Mouse (Mus musculus) embryo, embryonic 11.5 days (tissue): Measurements from ENCODE around the gene D5Ertd579e.

Experiments used
- DNase-seq: peaks from one replicate; pipeline ENCODE4 v3.0.0-alpha.2; 2012; ENCODE audit warnings: low read depth, low spot score

The D5Ertd579e gene

DNA sequence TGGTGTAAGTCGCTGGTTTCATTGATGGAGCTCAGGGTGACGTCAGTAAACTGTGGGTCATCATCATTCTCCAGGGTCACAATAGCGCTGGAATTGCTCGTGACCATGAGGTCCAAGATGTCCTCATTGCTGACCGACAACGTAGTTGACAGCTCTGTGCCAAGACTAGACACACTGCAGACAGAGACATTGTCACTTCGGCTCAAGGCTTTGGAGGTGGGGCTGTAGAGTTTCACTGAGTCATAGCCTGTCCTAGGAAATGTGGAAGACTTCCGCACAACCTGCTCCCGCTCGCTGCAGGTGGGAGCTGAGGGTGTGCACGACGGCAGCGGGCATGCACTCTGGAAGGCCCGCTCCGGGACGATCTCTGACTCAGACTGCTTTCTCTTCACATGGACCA, 124.5 kb downstream of the D5Ertd579e start:
- no peak for DNase-seq

DNA sequence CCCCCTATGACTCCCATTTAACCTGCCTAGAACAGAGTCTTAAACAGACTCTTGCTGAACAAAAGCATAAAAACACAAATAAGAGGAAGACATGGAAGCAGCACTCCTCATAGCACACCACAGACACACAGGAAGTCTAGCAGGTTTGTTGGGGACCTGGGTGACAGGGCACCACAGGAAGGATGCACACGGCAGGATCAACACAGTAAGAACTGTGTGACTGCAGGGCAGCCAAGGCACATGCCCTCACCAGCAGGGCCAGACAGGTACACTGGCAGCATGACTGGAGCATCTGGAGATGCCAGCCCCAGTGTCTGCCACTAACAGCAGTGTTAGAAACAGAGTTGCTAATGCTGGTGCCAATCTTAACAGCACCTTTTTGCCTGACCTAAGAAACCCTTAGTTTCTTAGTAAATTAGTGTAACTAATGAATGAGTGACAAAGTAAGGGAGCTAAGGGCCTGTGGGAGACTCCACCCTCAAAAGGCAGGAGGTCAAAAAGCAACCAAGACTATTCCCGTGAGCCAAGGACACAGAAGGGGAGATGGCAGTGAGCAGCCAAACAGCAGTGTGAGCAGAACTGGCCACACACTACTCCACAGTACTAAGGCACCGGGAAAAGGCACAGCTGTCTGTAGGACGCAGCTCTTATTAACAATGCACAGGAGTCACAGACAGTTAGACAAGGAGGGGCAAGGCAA, 125.1 kb downstream of the D5Ertd579e start:
- no peak for DNase-seq

DNA sequence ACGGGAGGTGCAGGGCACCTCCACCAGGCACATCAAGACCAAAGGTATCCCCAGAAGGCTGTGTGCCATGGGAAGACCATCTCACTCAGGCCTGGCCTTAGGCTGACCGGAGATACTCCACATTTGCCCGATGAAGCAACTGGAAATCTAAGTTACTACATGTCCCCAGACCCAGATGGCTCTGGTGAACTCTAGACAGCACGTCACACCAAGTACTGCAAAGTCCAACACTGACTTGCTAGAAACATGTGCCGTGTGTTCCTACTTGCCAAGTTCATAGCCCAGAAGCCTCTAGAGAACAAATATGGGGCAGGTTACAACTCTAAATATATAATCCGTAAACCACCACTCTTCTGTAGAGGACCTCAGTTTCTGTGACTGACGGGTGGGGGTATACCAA, 125.7 kb downstream of the D5Ertd579e start:
- DNase-seq, result no peak

DNA sequence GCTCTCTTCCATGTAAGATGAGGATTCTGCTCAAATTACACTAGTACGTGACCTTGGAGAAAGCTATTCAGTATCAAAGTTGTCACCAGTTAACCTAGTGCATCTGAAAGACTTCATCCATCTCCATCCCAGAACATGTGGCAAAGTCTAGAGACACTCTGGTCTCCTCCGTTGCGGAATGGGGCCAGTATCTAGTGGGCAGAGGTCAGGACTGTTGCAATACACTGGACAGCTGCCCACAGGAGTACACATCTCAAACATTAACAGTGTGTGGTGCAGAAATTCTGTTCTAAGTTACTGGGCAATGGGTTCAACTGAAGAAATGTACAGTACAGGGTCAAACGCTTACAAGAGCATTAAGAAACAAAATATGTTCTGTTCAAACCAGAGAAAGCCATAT, 127.7 kb downstream of the D5Ertd579e start:
- DNase-seq, result no peak

DNA sequence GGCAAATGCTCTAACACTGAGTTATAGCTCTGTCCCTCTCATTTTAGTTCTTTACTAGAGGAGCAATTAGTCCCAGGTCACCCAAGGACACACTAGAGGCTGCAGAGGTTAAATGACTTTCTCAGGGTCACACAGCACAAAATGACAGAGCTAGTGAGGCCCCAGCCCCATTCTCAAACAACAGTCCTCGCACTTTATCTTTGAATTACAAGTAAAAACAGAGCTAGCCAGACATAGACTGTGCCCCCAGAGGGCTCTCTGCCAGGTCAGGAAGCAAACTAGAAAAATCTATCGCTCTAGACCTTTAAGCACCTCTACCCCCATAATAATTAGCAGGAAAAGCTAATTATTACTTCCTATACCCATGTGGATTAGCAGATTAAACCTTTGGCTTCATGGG, 128.2 kb downstream of the D5Ertd579e start:
- no peak for DNase-seq

DNA sequence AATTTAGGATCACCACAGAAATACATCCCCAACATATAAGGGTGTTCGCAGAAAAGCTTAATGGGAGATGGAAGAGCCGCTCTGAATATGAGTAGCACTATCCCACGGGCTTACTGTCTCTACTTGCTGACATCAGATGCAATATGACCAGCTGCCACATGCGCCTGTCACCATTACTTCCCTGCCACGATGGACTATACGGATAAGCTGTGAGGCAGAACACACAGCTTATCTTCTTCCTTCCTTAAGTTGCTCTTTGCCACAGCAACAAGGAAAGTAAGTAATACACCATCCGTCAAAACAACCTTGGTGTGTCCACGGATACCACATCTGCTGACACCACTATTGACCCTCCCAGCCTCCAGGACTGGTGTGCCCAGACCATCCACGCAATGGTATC, 131.3 kb downstream of the D5Ertd579e start:
- DNase-seq, result no peak

DNA sequence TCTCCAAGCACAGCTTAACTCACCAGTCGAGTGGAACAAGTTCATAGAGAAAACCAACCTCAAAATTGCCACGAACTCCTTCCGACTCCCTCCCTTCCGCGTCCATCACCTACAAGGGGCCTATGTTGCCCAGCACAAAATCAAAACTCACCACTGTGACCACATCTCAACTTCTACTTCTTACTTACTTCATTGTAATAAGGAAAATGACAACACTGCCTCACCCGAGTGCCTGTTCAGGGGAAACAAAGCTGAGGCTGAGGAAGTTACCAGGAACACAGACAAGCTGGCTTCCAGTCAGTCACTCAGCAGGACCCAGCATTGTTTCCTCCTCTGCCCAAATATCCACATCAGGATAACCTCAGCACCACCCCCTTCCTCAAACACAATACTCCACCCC, 132.1 kb downstream of the D5Ertd579e start:
- DNase-seq, result no peak

DNA sequence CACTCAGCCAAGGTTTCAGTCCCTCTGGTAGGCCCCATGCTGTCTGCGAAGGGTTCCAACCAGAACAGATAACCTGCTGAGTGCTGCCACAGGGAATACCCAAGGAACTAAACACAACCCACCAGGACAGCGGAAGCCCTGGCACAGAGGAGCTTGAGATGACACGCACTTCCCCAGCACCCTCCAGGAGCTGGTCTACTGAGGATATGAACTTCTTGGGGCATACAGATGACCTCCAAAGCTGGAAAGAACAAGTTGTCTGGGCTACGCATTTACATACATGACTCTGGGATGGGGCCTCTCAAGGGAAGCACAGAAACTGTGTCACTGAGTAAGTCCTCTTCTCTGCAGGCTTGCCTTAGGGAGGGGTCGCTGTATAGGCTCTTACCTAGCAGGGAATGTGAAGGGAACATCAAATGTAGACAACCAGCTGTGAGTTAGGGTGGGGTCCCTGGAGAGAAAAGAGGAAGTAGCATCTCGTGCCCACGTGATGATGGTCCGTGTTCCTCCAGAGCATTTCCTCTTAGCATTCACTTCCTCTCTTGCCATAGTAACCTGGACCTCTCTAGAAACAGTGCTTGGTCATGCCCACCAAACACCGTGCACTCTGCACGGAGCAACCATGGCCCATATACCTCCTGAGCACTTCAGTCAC, 132.9 kb downstream of the D5Ertd579e start:
- DNase-seq, result no peak

DNA sequence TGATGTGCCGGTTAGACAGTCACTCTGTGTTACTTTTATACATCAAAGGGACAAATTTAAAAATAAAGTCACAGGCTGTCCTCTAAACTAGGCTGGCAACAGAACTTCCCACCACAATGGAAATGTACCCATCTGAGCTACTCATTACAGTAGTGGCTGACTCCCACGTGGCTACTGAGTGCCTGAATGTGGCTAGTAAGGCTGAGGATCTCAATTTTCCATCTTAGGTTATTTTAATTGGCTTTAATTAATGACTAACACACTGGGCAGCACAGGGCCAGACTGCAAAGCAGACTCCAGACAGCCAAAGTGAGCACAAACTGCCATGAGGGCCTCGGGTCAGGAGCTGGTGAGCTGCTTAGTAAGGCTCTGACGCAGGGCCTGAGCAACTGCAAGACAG, 134.3 kb downstream of the D5Ertd579e start:
- DNase-seq, result no peak

DNA sequence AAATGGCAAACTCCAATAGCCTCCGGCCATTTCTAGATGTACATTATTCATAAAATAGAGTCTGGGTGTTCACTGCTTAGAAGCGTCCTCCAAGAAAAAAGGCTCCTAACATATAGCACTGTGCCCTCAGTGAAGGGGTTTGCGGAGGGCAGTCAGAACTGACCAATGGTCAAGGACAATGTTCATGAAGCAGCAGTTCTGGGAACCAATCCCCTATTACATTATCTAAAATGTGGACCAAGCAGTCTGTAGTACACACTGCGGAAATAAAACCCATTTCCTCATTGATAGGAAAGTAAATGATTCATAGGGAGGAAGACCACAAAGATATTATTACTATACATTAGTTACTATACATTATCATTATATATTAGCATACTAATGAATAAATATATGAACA, 135.3 kb downstream of the D5Ertd579e start:
- no peak for DNase-seq

DNA sequence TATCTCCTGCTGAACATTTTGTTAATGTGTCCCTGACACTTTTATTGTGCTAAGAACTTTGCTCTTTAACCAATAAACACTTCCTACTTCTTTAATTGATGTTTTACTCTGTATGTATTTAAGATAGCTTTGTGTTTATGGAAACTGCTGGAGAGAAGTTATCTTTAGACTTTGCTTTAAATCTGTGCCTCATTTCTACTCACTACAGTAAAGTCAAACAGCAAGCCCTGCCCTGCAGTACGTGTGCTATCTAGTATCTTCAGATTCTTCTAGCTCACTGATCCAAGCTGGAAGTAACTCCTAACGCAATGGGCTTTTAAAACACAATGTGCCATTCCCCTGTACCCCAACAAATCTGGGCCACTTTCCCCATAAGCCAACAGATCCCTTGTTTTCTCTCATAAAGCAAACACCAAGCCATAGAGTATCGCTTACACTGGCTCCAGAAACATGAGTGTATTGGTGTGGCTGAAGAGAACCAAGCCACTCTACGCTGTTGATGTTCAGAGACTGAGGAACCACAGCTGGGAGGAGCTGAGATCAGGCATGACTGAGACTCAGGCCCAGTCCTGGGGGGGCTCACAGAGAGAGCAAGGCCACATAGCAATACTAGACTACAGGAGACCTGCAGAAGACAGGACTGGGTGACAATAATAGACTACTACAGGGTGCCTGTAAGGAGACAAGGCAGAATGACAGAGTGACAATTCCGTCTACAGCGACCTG, 136.2 kb downstream of the D5Ertd579e start:
- no peak for DNase-seq

DNA sequence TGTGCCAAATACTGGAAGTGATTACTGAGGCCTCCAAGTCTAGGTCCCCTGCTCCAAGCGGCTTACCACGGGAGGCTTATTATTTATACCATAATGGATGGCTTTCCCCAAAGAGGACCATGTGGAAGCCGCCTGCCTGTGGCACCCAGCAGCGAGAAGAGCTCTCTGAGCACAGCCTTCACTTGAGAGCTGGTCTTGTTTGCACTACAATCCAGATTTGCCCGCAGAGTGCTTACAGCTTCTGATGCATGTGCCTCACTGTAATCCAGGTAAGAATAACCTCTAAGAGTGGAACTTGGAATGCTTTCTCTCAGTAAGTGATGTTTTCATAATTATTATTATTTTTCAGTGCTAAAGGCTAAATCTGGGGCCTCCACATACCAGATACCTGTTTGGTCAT, 136.7 kb downstream of the D5Ertd579e start:
- no peak for DNase-seq

DNA sequence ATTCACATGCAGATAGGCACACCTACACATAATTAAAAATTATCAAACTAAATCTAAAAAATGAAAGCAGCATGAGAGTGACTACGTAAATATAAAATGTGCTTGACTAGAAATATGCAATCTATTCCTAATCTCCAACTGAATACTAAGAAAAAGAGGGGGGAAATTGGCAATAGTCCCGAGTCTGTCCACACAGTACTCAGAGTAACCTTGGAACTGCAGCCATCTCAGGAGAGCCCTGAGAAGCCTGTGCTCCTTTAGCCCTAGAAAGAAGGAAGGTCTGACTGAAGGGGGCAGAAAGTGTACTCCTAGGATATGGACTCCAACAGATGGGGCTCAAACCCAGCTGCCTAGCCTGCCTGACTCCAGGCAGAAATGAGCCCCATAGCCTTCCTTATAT, 137.3 kb downstream of the D5Ertd579e start:
- no peak for DNase-seq

DNA sequence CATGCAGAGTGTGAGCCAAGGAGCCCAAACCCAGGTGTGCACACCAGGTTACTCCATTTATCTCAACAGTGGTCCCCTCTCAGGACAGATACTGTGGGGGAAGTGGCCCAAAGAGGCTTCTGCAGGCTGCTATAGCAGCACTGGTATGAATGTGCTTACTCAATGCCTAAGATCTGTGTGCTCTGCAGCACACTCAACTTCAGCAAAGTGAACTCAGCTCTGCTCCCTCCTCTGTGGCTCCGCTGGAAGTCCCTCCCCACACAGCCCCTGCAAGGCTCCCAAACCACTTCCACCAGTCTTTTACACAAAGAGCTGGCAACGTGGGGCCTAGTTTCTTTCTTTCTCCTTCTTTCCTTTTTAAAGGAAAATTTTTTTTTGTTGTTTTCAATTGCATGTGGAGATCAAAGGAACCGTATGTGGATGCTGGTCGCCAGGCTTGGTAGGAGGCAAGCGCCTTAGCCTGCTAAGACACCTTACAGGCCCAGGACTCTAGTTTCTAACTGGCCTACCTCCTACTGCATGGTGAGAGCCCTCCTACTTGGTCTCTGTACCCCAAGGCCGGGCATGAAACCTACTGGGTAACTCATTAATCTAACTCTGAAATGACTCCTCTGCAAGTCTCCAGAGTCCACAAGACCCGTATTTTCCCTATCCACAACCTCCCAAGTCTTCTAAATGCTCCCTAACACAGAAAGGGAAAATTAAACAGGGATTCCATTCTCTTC, 138.1 kb downstream of the D5Ertd579e start:
- no peak for DNase-seq

DNA sequence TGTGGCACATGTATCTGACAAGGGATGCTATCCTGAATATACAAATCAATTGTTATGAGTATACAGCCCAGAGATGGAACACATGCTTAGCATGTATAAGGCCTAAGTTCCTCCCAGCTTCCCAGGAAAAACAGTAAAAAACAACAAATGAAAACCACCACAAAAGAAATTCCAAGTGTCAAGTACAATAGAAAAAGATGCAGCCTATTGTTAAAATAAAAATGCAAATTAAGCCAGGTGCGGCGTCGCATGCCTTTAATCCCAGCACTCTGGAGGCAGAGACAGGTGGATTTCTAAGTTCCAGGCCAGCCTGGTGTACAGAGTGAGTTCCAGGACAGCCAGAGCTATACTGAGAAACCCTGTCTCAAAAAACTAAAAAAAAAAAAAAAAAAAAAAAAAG, 138.9 kb downstream of the D5Ertd579e start:
- no peak for DNase-seq

DNA sequence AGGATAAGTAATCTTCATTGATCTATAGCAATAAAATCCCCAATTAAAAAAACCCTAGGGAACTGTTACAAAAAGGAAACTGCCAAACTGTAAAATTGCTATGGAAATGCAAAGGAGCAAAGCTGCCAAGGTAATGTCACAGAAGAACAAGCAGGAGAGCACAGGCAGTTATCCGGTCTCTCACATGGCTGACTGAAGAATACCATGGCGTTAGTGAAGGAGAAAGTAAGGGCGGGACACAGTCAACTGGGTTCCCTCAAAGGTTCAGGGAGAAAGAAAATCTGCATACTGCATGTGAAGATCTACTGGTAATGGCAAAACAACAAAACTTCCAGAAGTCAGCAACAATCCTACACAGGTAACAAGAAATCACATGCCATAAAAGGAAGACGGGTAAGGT, 139.5 kb downstream of the D5Ertd579e start:
- no peak for DNase-seq

DNA sequence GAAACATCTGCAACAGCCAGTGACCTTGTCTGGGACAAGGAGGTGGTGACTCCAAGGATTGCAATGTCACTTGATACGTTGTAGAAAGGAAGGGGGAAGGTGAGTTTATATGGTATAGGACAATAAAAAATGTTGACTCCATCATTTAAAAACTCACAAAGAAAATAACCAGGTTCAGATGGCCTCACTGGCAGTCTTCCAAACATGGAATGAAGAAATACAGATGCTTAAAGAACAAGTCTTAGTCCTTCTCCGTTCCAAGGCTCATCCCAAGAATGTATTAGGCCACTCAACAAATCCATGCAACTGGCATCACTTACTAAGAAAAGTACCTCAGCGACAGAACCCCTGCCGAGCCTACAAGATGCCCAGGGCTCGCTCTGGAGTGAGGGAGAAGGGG, 141.3 kb downstream of the D5Ertd579e start:
- no peak for DNase-seq

DNA sequence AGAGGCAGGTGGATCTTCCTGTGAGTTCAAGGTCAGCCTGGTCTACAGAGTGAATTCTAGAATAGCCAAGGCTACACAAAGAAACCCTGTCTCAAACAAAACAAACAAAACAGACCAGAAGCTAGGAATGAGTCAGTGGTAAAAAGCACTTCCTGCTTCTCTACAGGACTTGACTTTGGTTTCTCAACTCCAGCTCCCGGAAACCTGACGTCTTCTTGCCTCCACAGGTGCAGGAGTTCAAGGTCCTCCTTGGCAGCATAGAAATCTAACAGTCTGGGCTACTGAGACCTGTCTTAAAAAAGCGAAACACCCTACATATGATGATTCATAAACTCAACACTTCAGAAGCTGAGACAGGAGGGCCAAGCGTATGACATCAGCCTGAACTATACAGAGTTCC, 141.9 kb downstream of the D5Ertd579e start:
- no peak for DNase-seq

DNA sequence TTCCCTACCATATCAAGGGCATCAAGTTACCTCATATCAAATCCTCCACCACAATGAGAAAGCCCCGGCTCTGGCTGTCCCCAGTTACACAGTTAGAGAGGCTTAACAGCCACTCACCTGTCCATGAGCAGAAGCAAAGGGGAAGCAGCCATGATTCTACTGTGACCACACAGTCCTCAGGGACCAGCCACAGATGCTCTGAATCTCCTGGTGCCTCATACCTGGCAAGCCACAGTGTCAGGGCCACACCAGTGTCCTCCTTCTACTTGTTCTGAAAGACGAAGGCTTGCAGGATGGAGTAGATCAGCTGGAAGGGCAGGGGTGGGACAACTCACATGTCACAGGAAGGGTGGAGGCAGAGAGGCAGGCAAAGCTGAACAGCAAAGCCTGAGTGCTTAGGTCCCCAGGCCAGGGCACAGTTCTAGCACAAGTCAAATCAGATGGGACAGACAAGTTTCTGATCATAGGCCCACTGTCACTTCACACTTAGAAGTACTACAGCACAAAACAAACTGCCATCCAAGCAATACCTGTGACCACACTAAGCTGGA, 142.7 kb downstream of the D5Ertd579e start:
- DNase-seq, result no peak

DNA sequence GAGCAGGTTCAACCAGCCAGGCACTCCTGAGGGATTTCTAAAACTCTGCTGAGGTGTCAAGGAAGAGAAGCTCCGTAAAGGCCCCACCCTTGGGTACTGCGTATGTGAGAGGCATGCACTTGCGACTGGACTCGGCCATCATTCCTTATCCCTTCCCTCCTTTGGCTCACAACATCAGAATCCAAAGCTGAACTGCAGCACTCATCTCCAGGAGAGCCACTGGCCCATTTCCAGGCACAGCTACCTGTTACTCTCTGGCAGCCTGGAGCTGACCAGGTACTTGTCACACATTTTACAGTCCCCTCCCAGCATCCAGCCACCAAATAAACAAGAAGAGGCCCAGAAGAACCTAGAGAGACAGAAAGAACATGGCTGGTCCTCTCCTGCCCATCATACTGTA, 143.4 kb downstream of the D5Ertd579e start:
- no peak for DNase-seq
